Mouse (Mus musculus) thymus, adult 2 months (tissue): ENCODE data around the gene Arl4a. TPM values are rescaled to one million over a fixed set of nuclear protein-coding genes. Genes with fewer than 3 reads are reported as not detected.

ENCODE experiments used
- DNase-seq: peaks from one replicate; pipeline ENCODE4 v3.0.0; 2021
- H3K27ac ChIP-seq: fragments of 200-500 bp; 2 replicates; pipeline ENCODE4 v1.5.1; 2012; ENCODE audit warnings: low read length, control low read depth; ENCODE audit not compliant: control insufficient read depth, insufficient read depth
- H3K27me3 ChIP-seq: fragments of 200-500 bp; 2 replicates; pipeline ENCODE4 v1.6.1; 2012; ENCODE audit warnings: mild to moderate bottlenecking, low read length, moderate library complexity, mixed read lengths; ENCODE audit not compliant: control insufficient read depth, insufficient read depth
- H3K36me3 ChIP-seq: fragments of 200-500 bp; 2 replicates; pipeline ENCODE4 v1.6.1; 2012; ENCODE audit warnings: mild to moderate bottlenecking, low read length, moderate library complexity; ENCODE audit not compliant: control insufficient read depth, insufficient read depth
- H3K4me1 ChIP-seq: fragments of 200-500 bp; replicated peaks from 2 replicates; pipeline ENCODE4 v1.6.1; 2012; ENCODE audit warnings: low read length; ENCODE audit not compliant: control insufficient read depth, insufficient read depth
- H3K4me3 ChIP-seq: fragments of 200-500 bp; 2 replicates; pipeline ENCODE4 v1.5.1; 2012; ENCODE audit warnings: mild to moderate bottlenecking, low read length, control low read depth, moderate library complexity; ENCODE audit not compliant: control insufficient read depth, insufficient read depth
- CTCF ChIP-seq: fragments of 200-500 bp; IDR thresholded peaks from 2 replicates; pipeline ENCODE4 v1.5.1; 2012; ENCODE audit warnings: mild to moderate bottlenecking, control low read depth, low read length, moderate library complexity, borderline replicate concordance; ENCODE audit not compliant: control insufficient read depth, poor library complexity, insufficient read depth; ENCODE audit errors: extremely low read depth
- POLR2A ChIP-seq: fragments of 200-500 bp; IDR thresholded peaks from 2 replicates; pipeline ENCODE4 v1.6.1; 2012; ENCODE audit warnings: mild to moderate bottlenecking, low read length, control low read depth, moderate library complexity; ENCODE audit not compliant: control insufficient read depth, poor library complexity, insufficient read depth; ENCODE audit errors: extremely low read depth
- WGBS: fragments of 180-500 bp; shearing (Covaris S2); methylation state at CpG from one replicate; pipeline ENCODE4 v1.1.7; 2018; 5-methylcytosine and 5-hydroxymethylcytosine counted together
- polyA plus RNA-seq: library from polyadenylated mRNA; depleted of rRNA; stranded (reverse); fragments of >200 nt; gene quantifications from 2 replicates; pipeline ENCODE4 v1.2.3, GENCODE M21; 2012

Gene Arl4a
- polyA plus RNA-seq, 1 experiment: 5.6 TPM

GRCm38 (mm10) chr12:40027846-40028245 is 10.0 kb downstream of the Arl4a start:
- Histone ChIP-seq H3K27ac (no peak overlapping the region), H3K4me3 (no peak overlapping the region), H3K4me1 (no peaks in the 10 kb centered on the region), H3K27me3 (no peaks in the 10 kb centered on the region), H3K36me3 (no peaks in the 10 kb centered on the region)
- DNase-seq: no peak
- TF ChIP-seq CTCF (no peak), POLR2A (no peak)
- 96% methylated on average over 3 of the region's 3 CpGs for WGBS

GRCm38 (mm10) chr12:40027444-40027843 is 10.4 kb downstream of the Arl4a start:
- Histone ChIP-seq H3K4me3 (no peak overlapping the region), H3K27ac (no peak overlapping the region), H3K4me1 (no peaks in the 10 kb centered on the region), H3K36me3 (no peaks in the 10 kb centered on the region), H3K27me3 (no peaks in the 10 kb centered on the region)
- TF ChIP-seq POLR2A: no peak
- TF ChIP-seq CTCF: no peak
- DNase-seq: no peak
- 87% methylated on average over 3 of the region's 3 CpGs for WGBS

GRCm38 (mm10) chr12:40023918-40024317 is 13.9 kb downstream of the Arl4a start:
- no peak for DNase-seq
- no peak overlapping the region for H3K4me3 ChIP-seq
- no peak for TF ChIP-seq POLR2A
- TF ChIP-seq CTCF: no peak
- WGBS: 72% methylated on average over 2 of the region's 2 CpGs
- H3K27ac ChIP-seq: no peak overlapping the region
- H3K27me3 ChIP-seq: no peaks in the 10 kb centered on the region
- H3K36me3 ChIP-seq: no peaks in the 10 kb centered on the region
- H3K4me1 ChIP-seq: no peaks in the 10 kb centered on the region

- WGBS: 79% methylated on average over 3 of the region's 3 CpGs
- Histone ChIP-seq H3K4me3 (no peak overlapping the region), H3K4me1 (peaks cover under 1% of the 10 kb centered on the region), H3K27ac (no peak overlapping the region), H3K36me3 (no peaks in the 10 kb centered on the region), H3K27me3 (no peaks in the 10 kb centered on the region)
- TF ChIP-seq POLR2A (no peak), CTCF (no peak)
- DNase-seq: no peak
These were observed 14.7 kb downstream of the Arl4a start for GRCm38 (mm10) chr12:40023014-40023642.

- no peak overlapping the region for H3K4me3 ChIP-seq
- no peak overlapping the region for H3K27ac ChIP-seq
- DNase-seq: no peak
- no peaks in the 10 kb centered on the region for H3K27me3 ChIP-seq
- TF ChIP-seq POLR2A (no peak), CTCF (no peak)
- no peaks in the 10 kb centered on the region for H3K36me3 ChIP-seq
- 90% methylated on average over 3 of the region's 3 CpGs for WGBS
- peaks cover 3% of the 10 kb centered on the region for H3K4me1 ChIP-seq
These were observed 15.5 kb downstream of the Arl4a start for GRCm38 (mm10) chr12:40022344-40022743.

GRCm38 (mm10) chr12:40017955-40018505 is 19.8 kb downstream of the Arl4a start:
- no peak for TF ChIP-seq POLR2A
- TF ChIP-seq CTCF: no peak
- 48% methylated on average over 6 of the region's 6 CpGs for WGBS
- no peaks in the 10 kb centered on the region for H3K27me3 ChIP-seq
- no peak for DNase-seq
- no peaks in the 10 kb centered on the region for H3K36me3 ChIP-seq
- H3K4me3 ChIP-seq: peak overlapping the region; percentile 5; the same call in 1 of the 2 replicates
- H3K4me1 ChIP-seq: peaks cover 3% of the 10 kb centered on the region
- no peak overlapping the region for H3K27ac ChIP-seq
